In the genomic region with DNA sequence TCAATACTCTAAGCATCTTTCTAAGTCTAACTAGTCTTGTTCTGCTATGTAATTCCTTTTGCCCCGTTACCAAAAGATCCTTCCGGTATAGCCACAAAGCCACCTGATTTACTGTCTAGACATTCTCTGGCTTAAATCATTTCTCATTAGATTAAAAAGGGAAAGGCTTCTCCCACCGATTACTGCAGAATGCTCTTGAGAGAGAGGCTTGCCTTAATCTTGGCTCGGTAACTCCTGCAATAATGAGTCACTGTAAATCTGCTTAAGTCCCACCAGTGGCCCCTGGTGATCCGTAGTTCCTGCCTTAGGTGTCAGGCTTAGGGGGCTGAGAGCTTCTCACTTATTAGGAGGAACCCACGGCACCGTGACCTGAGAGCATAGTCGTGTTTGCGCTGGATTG, we compare ENCODE assay signal across 20 mouse cellular contexts.
DNase-seq lines count a peak whose midpoint lies in the region; ATAC-seq and TF ChIP-seq lines count a peak whose summit lies in the region.
"Had no signal": no experiment of that assay in that cellular context is flagged by ENCODE, and none has a peak within 500 bp of the region (broad histone marks: within the 10 kb centered on the region; RNA-seq: fewer than 3 reads in every experiment).

No protein-coding gene starts in this region.

- no peak overlapping the region for H3K27ac ChIP-seq in hindbrain, postnatal 0 days
- H3K27ac ChIP-seq: embryonic facial prominence, embryonic 10.5 days; embryonic facial prominence, embryonic 12.5 days; forebrain, embryonic 13.5 days; forebrain, embryonic 15.5 days had no signal

- H3K4me3 ChIP-seq in hindbrain, postnatal 0 days (ENCODE audit: low read length), result no peak overlapping the region
- H3K4me3 ChIP-seq: embryonic facial prominence, embryonic 10.5 days; embryonic facial prominence, embryonic 12.5 days; forebrain, embryonic 13.5 days; forebrain, embryonic 15.5 days had no signal

- 65% methylated on average over 9 of the region's 9 CpGs for WGBS in hindbrain, postnatal 0 days

- DNase-seq in MN1 (ENCODE audit: low spot score), result peak; percentile 65
- peak; percentile 26 for DNase-seq in retina, embryonic 14.5 days (ENCODE audit: low spot score)
- peak; percentile 57 for DNase-seq in retina, postnatal 7 days (ENCODE audit: low read depth, low spot score)
- DNase-seq in lung, postnatal 10 days, result no peak
- DNase-seq in hindbrain, postnatal 0 days (ENCODE audit: low spot score), result no peak
- DNase-seq: adrenal gland, adult 8-10 months; adrenal gland, postnatal 14 days; adrenal gland, postnatal 36 days; cerebellum, adult 11-12 months; cerebellum, adult 2 months; cerebellum, adult 9-10 months; cerebellum, postnatal 10 days; cerebellum, postnatal 25 days; forebrain, postnatal 0 days had no signal

- no peaks in the 10 kb centered on the region for H3K27me3 ChIP-seq in hindbrain, postnatal 0 days (ENCODE audit: insufficient read depth, low read length)
- H3K27me3 ChIP-seq: embryonic facial prominence, embryonic 12.5 days; forebrain, embryonic 13.5 days; forebrain, embryonic 15.5 days; Patski had no signal

- H3K4me2 ChIP-seq in hindbrain, postnatal 0 days (ENCODE audit: low read depth, low read length), result no peak overlapping the region
- H3K4me2 ChIP-seq: embryonic facial prominence, embryonic 12.5 days; forebrain, embryonic 13.5 days; forebrain, embryonic 15.5 days had no signal

- H3K36me3 ChIP-seq in hindbrain, postnatal 0 days (ENCODE audit: insufficient read depth, low read length), result no peaks in the 10 kb centered on the region
- H3K36me3 ChIP-seq: embryonic facial prominence, embryonic 10.5 days; embryonic facial prominence, embryonic 12.5 days; forebrain, embryonic 15.5 days had no signal

- no peak for TF ChIP-seq CTCF in hindbrain, postnatal 0 days (IDR thresholded peaks at IDR 0.05; ENCODE audit: low read depth)

- no peaks in the 10 kb centered on the region for H3K9me3 ChIP-seq in hindbrain, postnatal 0 days (ENCODE audit: low read length)
- H3K9me3 ChIP-seq: embryonic facial prominence, embryonic 10.5 days; embryonic facial prominence, embryonic 12.5 days; forebrain, embryonic 13.5 days; forebrain, embryonic 15.5 days had no signal

- no peak overlapping the region for H3K9ac ChIP-seq in hindbrain, postnatal 0 days (replicated peaks; ENCODE audit: low read length)
- H3K9ac ChIP-seq: embryonic facial prominence, embryonic 12.5 days; forebrain, embryonic 13.5 days; forebrain, embryonic 15.5 days; forebrain, postnatal 0 days had no signal

- no peaks in the 10 kb centered on the region for H3K4me1 ChIP-seq in hindbrain, postnatal 0 days (ENCODE audit: insufficient read depth, low read length)
- H3K4me1 ChIP-seq: embryonic facial prominence, embryonic 10.5 days; embryonic facial prominence, embryonic 12.5 days; forebrain, embryonic 13.5 days; forebrain, embryonic 15.5 days had no signal

- no peak for ATAC-seq in hindbrain, postnatal 0 days
- ATAC-seq: activated CD4-positive, CD25-positive, alpha-beta regulatory T cell, adult 4 months; forebrain, embryonic 13.5 days; forebrain, embryonic 15.5 days; forebrain, postnatal 0 days; Patski had no signal

Comparison
In these comparisons a context has a peak if more than half of its experiments do, and no peak if none do; other contexts are left out.
1. DNase-seq: peak in MN1 (single experiment), retina, embryonic 14.5 days (single experiment) and retina, postnatal 7 days (single experiment); none in lung, postnatal 10 days (single experiment) and hindbrain, postnatal 0 days (single experiment).